Mouse (Mus musculus): ENCODE results near the gene Ahnak.

- no peak for TF ChIP-seq CTCF (IDR thresholded peaks at IDR 0.05)
- TF ChIP-seq EP300 (IDR thresholded peaks at IDR 0.05; ENCODE audit: insufficient read depth, low read depth, low read length), result no peak
- no peak for TF ChIP-seq POLR2A (IDR thresholded peaks at IDR 0.05; ENCODE audit: insufficient read depth, low read depth, low read length)
Observed at GRCm38 (mm10) chr19:9035101-9035500, 46.0 kb downstream of the Ahnak start.

Data from heart, adult 2 months (tissue).